Mouse (Mus musculus) ovary, postnatal 36 days (tissue): ENCODE data around the gene Rimbp3.
A peak's percentile ranks its signal among the peaks of the same experiment; 100 is the strongest.
"Not testable (repeated sequence)": the region's sequence is repeated elsewhere in the genome, so short reads cannot be mapped to it uniquely, and the experiment has no call there.

Source experiments
- DNase-seq: peaks from one replicate; pipeline ENCODE4 v3.0.0; 2022; ENCODE audit warnings: low spot score, mixed read lengths

Gene Rimbp3

GRCm38 (mm10) chr16:17220127-17220733 is 11.8 kb downstream of the Rimbp3 start:
- no peak for DNase-seq

GRCm38 (mm10) chr16:17222197-17222596 is 13.8 kb downstream of the Rimbp3 start:
- peak; percentile 95 for DNase-seq

- no peak for DNase-seq
Measured at GRCm38 (mm10) chr16:17225584-17225983, 17.2 kb downstream of the Rimbp3 start.

GRCm38 (mm10) chr16:17226496-17226895 is 18.1 kb downstream of the Rimbp3 start:
- DNase-seq, result no peak

- not testable (repeated sequence) for DNase-seq
Measured at GRCm38 (mm10) chr16:17231523-17231922, 23.1 kb downstream of the Rimbp3 start.

- DNase-seq, result peak; percentile 96
Measured at GRCm38 (mm10) chr16:17232794-17233701, 24.6 kb downstream of the Rimbp3 start, which contains the start of gene Hic2. Hic2 (plus strand) TSS chr16:17233572.

- peak; percentile 45 for DNase-seq
Measured at GRCm38 (mm10) chr16:17233702-17234498, 25.5 kb downstream of the Rimbp3 start.

GRCm38 (mm10) chr16:17234499-17234895 is 26.1 kb downstream of the Rimbp3 start:
- no peak for DNase-seq

GRCm38 (mm10) chr16:17234916-17235665 is 26.7 kb downstream of the Rimbp3 start:
- no peak for DNase-seq

- no peak for DNase-seq
Measured at GRCm38 (mm10) chr16:17237634-17238033, 29.2 kb downstream of the Rimbp3 start.

GRCm38 (mm10) chr16:17239409-17239808 is 31.0 kb downstream of the Rimbp3 start:
- DNase-seq, result no peak

- DNase-seq, result no peak
Measured at GRCm38 (mm10) chr16:17243731-17244130, 35.3 kb downstream of the Rimbp3 start.

GRCm38 (mm10) chr16:17244996-17245395 is 36.6 kb downstream of the Rimbp3 start:
- DNase-seq, result no peak

GRCm38 (mm10) chr16:17247727-17248126 is 39.3 kb downstream of the Rimbp3 start:
- DNase-seq, result no peak

- DNase-seq, result no peak
Measured at GRCm38 (mm10) chr16:17249135-17249534, 40.7 kb downstream of the Rimbp3 start.

- DNase-seq, result peak; percentile 78
Measured at GRCm38 (mm10) chr16:17251539-17251938, 43.1 kb downstream of the Rimbp3 start.

- DNase-seq, result no peak
Measured at GRCm38 (mm10) chr16:17252086-17252726, 43.8 kb downstream of the Rimbp3 start.

GRCm38 (mm10) chr16:17252841-17253240 is 44.4 kb downstream of the Rimbp3 start:
- no peak for DNase-seq

GRCm38 (mm10) chr16:17254005-17254597 is 45.7 kb downstream of the Rimbp3 start:
- no peak for DNase-seq

GRCm38 (mm10) chr16:17255270-17255669 is 46.9 kb downstream of the Rimbp3 start:
- no peak for DNase-seq

GRCm38 (mm10) chr16:17257359-17257821 is 49.0 kb downstream of the Rimbp3 start:
- no peak for DNase-seq
